Mouse (Mus musculus): ENCODE results near the gene Dnajc25.

DNA sequence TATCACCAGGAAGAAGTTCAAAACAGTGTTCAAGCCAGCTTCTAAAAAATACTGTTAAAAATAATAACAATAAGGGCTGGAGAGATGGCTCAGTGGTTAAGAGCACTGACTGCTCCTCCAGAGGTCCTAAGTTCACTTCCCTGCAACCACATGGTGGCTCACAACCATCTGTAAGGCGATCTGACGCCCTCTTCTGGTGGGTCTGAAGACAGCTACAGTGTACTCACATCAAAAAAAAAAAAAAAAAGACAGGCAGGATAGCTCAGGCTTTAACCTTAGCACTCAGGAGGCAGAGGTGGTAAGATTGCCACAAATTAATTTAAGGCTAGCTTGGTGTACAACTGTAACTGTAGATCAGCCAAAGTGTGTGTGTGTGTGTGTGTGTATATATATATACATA, 5.8 kb downstream of the Dnajc25 start:
- TF ChIP-seq CTCF (IDR thresholded peaks at IDR 0.05; ENCODE audit: low read depth) (peak; percentile 68), EP300 (IDR thresholded peaks at IDR 0.05; ENCODE audit: low read depth) (no peak)
